Mouse (Mus musculus): ENCODE measurements around the gene Zfp839. TPM values are rescaled to one million over a fixed set of nuclear protein-coding genes. Genes with fewer than 3 reads are reported as not detected.
"Not testable (repeated sequence)": the region's sequence is repeated elsewhere in the genome, so short reads cannot be mapped to it uniquely, and the experiment has no call there.

The Zfp839 gene
- total RNA-seq, 4 experiments from 2014 or later, result 7.8 to 9.6 (median 8.4) TPM

DNA sequence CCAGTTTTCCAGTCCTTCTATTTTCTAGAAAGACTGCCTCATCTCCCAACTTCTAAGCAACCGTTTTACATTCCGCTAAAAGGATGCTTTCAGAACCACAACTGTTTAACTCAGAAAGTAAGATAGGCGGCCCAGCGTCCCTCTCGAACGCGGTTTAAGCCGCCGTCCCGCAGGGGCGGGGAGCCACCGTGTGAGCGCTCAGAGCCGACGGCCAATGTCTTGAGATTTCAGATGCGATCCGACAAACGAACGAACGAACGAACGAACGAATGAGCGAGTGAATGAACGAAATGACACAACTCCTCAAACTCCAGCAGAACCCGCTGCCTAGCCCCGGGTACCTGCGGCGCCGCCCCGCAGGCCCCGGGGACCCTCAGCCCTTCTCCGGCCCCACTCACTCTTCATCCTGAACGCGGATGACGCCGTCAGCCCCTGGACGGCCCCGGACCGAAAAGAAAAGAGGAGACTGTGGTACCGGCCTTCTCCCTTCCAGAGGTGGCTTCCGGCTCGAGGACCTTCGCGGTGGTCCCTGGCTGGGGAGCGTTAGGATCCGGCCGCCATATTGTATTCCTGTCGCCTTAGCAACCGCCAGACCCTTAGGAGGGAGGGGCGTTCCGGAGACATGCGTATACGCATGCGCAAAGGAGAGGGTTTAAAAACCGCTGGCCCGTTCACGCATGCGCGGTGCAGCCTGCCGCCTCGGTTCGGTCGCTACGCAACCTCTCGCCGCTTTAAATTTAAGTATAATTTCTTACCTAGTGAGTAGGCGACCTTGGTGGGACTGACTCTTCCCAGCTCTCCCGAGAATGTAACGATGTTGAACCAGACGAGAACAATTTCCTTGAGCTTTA, 9.5 kb upstream of the Zfp839 start, which contains the start of gene Mok:
Gene Mok (minus strand): TSS at position 592 of the 851 bp plus-strand sequence.
- peak; percentile 83 to 89 for DNase-seq (ENCODE audit: low spot score in 2 of 2)

DNA sequence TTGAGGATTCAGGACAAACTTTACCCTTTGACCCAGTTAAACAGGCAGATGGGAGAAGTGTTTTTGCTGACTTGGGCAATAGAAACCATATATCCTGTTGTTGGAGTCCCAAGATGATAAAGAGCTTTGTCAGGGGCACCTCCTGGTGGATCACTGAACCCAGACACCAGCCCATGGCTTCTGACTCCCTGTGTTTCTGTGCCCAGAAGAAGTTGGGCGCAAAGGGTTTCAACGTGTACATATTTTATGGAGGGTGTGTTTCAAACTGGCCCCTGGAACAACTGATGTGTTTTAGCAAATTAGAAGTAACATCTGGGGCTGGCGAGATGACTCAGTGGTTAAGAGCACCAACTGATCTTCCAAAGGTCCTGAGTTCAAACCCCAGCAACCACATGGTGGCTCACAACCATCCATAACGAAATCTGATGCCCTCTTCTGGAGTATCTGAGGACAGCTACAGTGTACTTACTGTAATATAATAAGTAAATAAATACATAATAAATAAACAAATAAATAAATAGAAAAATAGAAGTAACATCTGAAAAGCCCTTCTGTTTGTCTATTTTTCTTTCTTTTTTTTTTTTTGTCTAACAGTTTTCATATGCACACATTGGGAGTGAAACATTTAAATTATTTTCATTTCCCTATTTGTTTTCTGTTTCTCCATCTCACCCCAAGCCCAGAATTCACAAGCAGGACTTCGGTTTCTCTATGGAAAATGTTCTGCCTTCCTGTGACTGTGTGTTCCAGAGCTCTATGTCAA, 8.1 kb upstream of the Zfp839 start:
- DNase-seq (ENCODE audit: low spot score in 2 of 2), result no peak

DNA sequence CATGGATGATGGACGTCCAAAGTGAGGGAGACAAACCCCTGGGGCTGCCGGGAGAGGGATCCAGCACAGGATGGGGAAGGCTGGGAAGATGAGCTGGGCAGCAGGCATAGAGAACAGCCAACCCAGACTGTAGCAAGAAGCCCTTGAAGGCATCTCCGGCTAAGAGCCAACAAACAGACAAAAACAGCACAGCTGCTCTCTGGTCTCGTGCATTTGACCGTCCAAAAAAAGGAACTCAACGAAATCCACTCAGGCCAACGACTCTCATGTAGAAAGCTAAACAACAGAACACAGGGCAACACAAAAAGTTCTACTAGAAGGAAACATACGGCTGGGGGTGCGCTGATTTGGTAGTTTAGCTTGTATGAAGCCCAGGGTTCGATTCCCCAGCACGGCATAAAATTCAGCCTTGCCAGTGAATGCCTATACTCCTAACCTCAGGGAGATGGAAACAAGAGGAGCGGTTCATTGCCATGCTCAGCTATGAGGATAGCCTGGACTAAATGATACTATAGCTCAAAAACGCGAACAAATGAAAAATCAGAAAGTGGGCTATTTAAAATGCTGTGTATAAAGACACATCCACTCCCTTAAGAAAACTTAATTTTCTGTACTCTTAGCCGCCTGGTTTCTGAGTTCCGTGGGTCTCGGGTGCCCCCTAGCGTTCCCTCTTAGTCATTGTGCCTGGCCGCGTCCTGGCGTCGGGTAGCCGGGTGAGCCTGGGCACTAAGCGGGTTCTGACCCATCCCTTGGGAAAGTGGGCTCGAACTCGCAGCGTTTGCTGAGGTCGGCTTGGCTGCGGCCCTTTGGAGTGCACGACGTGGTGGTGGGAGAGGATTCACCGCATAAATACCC, 6.6 kb upstream of the Zfp839 start:
- DNase-seq (ENCODE audit: low spot score in 2 of 2), result peak; percentile 66 to 67

DNA sequence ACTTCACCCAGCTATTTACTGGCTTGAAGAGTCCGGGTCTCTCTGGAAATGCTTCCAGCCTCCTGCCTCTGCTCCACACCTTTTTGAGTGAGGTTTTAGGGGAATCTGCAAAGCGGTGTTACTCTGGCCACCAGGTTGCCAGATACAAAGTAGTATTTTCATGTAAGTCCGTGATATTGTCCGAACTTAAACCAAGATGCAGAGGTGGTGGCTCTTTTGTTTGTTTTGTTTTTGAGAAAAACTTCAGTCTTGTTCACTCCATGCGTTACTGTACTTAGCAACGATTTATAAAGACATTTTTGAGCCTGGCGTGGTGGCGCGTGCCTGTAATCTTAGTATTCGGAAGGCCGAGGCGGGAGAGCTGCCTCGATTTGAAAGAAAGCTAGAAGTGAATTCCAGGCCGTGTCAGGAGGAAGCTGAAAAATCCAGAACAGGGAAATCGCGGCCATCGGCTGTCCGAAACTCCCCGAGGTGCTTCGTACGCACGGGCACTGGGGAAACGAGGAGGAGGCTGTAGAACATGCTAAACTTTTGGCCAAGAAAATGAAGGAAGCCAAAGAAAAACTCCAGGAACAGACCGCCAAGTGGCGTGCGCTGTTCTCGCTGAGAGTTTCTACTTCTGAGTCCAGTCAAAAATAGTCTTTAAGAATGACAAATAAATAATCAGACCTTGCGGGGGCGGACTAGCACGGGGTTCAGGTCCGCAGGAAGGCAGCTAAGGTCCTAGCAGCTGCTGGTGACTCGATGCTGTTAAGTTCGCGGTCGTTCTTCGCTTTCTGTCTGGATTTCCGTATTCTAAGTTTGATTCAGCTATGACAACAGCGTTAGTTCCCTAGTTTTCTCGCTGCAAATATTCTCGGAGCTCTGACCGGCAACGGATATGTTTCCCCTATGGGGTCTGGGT, 5.6 kb upstream of the Zfp839 start:
- DNase-seq (ENCODE audit: low spot score in 2 of 2), result no peak

DNA sequence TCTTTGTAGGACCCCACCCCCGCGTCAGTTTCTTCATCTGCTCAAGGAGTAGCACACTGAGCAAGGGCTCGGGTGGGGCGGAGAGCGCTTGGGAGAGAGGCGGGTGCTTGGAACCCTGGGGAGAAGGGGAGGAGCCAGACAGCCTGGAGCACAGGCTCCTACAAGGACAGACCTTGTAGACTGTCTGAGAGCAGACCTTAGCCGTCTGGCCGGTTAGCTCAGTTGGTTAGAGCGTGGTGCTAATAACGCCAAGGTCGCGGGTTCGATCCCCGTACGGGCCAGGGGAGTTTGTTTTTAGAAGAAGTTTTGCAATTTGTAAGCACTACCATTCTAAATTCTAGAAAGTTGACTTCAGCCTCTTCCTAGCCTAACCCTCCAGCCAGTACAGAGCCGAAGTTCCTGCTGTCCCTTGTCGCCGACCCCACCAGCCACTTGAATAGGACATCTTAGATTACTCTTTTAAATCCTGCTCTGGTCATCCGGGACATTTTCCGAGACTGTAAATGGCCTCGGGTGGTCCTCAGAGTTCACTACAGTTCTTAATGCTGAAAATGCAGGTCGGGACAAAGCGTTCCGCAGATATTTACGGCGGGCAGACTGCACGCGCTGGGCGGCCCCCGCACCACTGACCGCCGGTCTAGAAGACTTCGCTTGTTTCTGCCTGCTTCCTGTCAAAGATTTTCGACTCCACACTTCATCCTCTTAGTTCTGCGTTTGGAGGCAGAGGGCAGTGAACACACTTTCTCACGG, 4.7 kb upstream of the Zfp839 start:
- peak; percentile 89 to 91 for DNase-seq (ENCODE audit: low spot score in 2 of 2)

DNA sequence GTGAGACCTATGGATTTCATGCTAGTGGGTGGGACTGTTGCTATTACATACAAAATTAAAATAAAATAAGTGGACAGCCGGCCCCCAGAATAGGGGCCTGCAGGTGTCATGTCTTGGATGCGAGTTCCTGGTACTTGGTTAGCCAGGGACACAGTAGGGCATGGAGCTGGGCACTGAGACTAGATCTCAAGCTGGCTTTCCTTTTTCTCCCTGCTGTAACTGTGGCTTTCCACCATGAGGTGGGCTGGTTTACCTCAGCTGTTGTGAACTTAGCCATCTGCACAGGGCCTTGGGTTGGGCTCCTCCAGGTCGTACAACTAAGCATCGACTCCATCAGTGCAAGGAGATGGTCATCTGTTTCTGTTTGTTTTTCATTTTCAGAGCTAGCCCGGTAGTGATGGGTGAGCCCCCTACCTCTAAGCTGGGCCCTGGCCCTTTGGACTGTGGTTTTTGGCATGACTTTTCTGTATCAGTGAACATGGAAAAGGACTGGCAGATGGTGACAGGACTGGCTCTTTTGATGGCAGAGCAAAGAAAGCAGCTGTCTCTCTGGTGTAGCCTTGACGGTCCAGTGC, 3.8 kb upstream of the Zfp839 start:
- no peak for DNase-seq (ENCODE audit: low spot score in 2 of 2)

DNA sequence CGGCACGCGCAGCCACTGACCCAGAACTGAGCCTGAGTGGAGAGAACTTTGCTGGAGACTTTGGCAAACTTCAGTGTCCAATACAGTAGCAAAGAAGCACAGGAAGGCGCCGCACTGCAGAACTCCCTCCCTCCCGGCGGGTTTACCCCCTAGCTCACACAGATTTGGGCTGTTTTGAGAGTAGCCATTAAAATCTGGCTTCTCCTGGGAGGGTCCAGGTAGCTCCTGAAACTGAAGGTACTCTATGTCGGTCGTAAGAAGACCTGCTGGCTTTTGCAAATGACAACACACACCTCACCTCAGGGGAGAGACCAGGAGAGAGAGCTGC, 840 bp downstream of the Zfp839 start:
- DNase-seq (ENCODE audit: low spot score in 2 of 2), result no peak

DNA sequence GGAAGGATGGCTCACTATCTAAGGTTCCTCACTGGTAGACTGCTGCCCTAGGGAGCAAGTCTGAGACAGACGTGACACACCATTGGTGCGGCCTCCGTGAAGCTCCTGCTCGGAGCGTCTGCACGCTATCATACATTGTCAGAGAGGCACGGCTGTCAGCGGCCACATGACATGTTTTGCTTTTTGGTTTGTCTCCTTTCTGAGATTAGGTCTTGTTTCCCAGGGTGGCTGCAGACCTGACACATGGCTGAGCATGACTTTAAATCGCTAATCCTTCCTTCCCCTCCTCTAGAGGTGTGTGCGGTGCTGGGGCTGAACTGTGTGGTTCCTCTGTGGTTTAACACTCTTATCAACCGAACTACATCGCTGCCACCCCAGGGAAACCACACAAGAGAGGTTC, 1.4 kb downstream of the Zfp839 start:
- no peak for DNase-seq (ENCODE audit: low spot score in 2 of 2)

DNA sequence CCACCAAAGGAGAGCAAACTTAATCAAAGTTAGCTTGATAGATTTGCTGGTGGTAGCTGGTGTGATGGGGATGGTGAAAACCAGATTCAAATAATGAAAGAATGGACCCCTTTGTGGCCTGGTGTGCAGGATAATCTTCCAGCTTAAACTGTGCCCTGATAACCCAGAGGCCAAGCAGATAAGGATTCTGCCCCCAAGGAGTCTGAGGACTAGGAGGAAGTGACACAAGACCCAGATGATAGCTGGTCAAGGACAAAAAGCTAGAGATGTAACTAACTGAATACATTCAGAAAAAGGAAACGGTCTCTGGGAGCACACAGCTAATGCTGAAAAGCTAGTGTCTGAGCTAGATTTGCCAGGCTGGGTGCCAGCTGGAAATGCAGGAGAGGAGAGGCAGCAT, 1.9 kb downstream of the Zfp839 start:
- no peak for DNase-seq (ENCODE audit: low spot score in 2 of 2)

DNA sequence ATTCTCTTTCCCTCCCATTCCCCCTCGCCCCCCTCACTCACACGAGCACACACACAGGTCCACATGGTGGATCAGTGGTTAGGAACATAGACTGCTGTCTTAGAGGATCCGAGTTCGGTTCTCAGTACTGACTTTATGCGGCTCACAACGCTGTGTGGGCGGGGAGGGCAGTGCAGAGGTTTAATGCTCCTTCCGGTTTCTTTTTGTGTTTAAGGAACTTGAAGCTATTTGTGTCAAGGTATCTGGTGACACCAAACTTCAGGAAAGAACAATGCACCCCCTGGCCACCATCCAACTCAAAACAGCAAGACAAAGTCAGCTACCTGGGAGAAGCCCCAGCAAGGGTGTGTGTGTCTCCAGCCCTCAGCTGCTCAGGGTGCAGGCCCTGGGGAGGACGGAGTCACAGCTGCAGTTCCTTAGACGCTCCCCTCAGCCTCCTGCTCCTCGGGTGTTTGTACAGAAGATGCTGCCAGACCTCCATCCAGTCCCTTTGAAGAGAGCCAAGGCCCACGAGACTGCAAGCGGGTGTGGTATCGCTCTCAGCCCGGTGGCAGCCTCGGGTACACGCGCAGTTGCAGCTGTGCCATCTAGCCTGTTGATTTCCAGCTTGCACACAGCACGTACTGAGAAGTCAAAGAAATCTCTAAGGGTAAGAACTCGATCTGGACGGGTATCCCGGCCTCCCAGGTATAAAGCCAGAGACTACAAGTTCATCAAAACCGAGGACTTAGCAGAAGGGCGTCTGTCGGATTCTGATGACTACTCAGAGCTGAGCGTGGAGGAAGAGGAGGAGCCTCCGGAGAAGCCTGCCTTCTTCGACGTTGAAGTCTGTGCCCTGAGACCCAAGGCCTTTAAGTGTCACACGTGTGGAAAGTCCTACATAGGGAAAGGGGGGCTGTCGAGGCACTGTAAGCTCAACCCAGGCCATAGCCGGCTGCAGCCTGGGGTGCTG, 5.0 kb downstream of the Zfp839 start:
- DNase-seq (ENCODE audit: low spot score in 2 of 2), result no peak

DNA sequence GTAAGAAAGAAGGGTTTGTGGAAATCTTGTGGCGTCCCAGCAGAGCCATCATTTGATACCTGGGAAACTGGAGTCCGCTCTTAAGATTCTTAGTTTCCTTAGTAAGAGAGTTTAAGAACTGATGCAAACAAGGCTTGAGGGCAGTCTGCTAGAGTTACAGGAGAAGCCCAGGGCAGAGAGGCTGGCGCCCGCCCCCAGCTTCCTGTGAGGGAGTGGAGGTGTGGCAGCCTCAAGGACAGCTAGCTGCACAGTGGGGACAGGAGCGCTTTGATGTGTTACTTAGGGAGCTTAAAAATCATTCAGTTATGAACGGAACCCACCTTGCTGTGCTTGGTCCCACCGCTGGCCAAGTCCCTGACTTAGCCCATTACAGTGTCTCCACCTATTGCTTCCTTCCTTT, 7.1 kb downstream of the Zfp839 start:
- no peak for DNase-seq (ENCODE audit: low spot score in 2 of 2)

DNA sequence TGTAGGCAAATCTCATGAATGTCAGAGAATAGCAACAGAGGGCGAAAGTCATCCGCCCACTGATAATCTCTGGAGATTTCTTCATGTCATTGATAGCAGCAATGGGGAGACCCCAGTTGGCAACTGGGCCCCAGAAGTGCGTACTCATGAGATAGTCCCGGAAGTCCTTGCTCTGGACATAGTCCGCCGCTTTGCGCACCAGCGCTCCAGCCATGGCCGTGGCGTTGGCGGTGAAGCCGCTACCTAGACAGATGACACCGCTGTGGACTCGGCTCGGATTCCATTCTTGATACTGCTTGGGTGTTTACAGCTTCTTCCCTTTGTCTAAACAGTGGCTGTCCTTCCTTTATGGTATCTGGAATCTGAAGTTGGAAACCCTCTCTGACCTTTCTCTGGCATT, 8.6 kb downstream of the Zfp839 start:
- DNase-seq (ENCODE audit: low spot score in 2 of 2), result not testable (repeated sequence)

DNA sequence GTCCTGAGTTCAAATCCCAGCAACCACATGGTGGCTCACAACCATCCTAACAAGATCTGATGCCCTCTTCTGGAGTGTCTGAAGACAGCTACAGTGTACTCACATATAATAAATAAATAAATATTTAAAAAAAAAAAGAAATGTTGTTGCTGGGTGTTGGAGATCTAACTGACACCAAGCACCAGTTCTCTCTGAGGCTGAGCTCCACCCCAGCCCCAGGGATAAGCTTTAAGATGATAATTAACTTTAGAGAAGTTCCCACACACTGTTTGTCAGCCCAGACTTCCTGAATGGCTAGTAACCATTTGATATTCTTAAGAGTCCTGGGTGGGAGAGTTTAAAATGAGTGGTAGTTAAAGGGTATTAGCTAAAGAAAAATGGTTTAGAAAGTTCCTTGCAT, 10.2 kb downstream of the Zfp839 start:
- DNase-seq (ENCODE audit: low spot score in 2 of 2), result no peak

DNA sequence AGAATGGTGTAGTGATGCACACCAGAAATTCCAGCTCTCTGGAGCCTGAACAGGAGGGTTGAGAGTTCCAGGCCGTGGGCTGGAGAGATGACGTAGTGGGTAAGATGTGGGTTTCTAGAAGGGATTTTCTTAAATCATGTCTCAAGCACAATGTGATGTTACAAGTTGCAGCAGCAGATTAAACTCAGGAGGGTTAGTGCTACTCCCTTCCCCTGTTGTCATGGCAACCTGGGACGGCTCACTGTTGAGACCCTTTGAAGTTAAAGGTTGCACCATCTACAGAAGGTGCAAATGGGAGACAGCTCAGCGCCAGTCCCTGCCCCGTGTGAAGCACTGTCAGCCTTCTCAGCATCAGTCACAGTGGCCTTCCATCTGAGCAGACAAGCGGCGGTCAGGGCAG, 11.2 kb downstream of the Zfp839 start:
- DNase-seq (ENCODE audit: low spot score in 2 of 2), result no peak

DNA sequence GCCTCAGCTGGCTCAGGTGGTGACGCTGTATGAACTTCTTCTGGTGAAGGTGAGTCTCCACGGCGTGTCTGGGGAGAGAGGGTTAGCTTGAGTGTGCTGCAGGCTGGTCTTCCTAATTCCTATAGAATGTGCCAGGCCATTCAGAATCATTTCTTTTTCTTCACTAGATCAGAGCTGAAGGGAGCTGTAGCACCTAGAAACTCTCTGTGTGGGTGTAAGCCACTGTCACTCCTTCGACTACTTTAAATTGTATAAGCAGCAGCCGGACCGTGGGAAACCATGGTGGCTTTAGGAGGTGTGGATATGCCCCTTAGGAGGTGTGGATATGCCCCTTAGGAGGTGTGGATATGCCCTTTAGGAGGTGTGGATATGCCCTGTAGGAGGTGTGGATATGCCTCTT, 14.0 kb downstream of the Zfp839 start:
- no peak for DNase-seq (ENCODE audit: low spot score in 2 of 2)

DNA sequence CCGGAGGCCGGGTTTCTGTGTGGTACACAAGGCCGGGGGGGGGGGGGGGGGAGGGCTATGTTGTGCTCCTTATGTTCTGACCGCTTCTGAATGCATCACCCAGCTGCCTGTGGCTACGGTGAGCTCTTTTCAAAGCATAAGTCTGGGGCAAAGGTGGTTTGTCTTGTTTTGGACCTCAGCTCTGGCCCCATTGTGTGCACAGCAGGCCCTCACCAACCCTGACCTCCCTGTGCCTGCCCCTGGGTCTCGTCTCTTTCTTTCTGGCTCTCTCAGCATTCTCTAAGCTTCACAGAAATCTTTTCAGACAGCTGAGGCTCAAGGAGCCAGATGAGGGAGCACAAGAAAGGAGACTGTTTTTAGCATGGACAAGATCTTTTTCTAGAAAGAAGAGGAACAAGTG, 15.5 kb downstream of the Zfp839 start:
- DNase-seq (ENCODE audit: low spot score in 2 of 2), result no peak

DNA sequence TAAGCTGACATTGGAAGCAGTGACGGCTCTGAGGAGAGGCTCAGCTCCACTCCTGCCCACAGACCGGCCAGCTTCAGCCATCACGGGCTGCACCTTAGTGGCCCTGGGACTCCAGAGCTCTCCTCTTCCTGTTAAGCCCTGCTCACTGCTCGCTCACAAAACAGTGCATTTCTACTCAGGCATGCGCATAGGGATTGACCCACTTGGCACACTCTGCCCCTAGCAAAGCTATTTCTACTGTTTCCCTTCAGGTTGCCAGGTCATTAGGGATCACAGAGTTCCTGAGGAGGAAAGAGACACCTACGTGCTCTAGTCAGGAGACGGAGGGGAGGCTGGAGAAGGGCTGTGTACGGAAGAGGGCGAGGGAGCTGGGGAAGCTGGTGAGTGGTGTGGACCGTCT, 15.9 kb downstream of the Zfp839 start:
- DNase-seq (ENCODE audit: low spot score in 2 of 2), result no peak

DNA sequence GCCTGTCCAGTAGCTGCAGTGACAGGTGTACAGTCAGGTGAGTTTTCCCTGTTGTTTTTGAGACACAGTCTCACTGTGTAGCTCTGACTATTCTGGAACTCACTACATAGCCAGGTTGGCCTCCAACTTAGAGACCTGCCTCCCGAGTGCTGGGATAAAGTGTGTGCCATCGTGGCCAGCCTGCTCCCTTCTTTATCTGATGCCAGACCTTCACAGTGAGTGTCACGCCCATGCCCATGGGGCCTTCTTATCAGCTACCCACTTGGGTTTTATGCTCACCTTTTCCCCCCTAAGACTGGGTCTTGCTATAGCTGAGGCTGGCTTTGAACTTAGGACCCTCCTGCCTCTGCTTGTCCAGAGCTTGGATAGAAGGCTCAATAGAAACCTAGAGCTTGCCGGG, 20.1 kb downstream of the Zfp839 start:
- DNase-seq (ENCODE audit: low spot score in 2 of 2), result no peak

DNA sequence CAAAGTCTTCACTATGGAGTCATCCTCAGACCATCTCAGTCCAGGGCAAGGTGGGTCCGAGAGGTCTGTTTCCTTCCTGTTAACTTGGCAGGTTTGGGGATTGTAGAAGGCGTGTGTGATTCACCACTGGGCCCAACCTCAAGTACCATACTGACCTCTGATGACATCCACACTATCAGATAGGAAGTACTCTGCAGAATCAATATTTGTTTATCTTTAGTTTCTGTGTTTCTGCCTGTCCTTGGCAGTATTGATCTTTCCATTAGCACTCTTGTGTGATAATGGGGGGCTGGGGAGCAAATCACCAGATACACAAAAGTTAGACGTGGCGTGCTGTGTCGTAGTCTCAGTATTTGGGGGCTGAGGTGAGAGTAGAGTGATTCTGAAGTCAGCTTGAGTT, 21.2 kb downstream of the Zfp839 start:
- no peak for DNase-seq (ENCODE audit: low spot score in 2 of 2)
